Mouse (Mus musculus): ENCODE measurements around the gene Gtpbp2.

Gene Gtpbp2

GRCm38 (mm10) chr17:46152847-46153782, 7.7 kb upstream of the Gtpbp2 start, which contains the start of gene Mad2l1bp:
Mad2l1bp (minus strand) TSS chr17:46153553.
- DNase-seq (ENCODE audit: low spot score in 2 of 2), result peak; percentile 91

- DNase-seq (ENCODE audit: low spot score in 2 of 2), result no peak
These were observed 6.5 kb upstream of the Gtpbp2 start for GRCm38 (mm10) chr17:46154336-46154735.

- no peak for DNase-seq (ENCODE audit: low spot score in 2 of 2)
These were observed 4.2 kb upstream of the Gtpbp2 start for GRCm38 (mm10) chr17:46156680-46157079.

GRCm38 (mm10) chr17:46157131-46157530, 3.7 kb upstream of the Gtpbp2 start:
- DNase-seq (ENCODE audit: low spot score in 2 of 2), result no peak

GRCm38 (mm10) chr17:46159236-46159635, 1.6 kb upstream of the Gtpbp2 start:
- DNase-seq (ENCODE audit: low spot score in 2 of 2), result no peak

GRCm38 (mm10) chr17:46160090-46160662, 656 bp upstream of the Gtpbp2 start:
- peak; percentile 88 for DNase-seq (ENCODE audit: low spot score in 2 of 2)

- DNase-seq (ENCODE audit: low spot score in 2 of 2), result no peak
These were observed 347 bp downstream of the Gtpbp2 start for GRCm38 (mm10) chr17:46161179-46161578.

GRCm38 (mm10) chr17:46161710-46162109, 878 bp downstream of the Gtpbp2 start:
- no peak for DNase-seq (ENCODE audit: low spot score in 2 of 2)

- no peak for DNase-seq (ENCODE audit: low spot score in 2 of 2)
These were observed 1.7 kb downstream of the Gtpbp2 start for GRCm38 (mm10) chr17:46162551-46162950.

- DNase-seq (ENCODE audit: low spot score in 2 of 2), result peak; percentile 77 to 80
These were observed 2.2 kb downstream of the Gtpbp2 start for GRCm38 (mm10) chr17:46162951-46163421.

- DNase-seq (ENCODE audit: low spot score in 2 of 2), result no peak
These were observed 3.5 kb downstream of the Gtpbp2 start for GRCm38 (mm10) chr17:46164301-46164700.

GRCm38 (mm10) chr17:46164791-46165190, 4.0 kb downstream of the Gtpbp2 start:
- DNase-seq (ENCODE audit: low spot score in 2 of 2), result no peak

GRCm38 (mm10) chr17:46165460-46165859, 4.6 kb downstream of the Gtpbp2 start:
- no peak for DNase-seq (ENCODE audit: low spot score in 2 of 2)

GRCm38 (mm10) chr17:46166270-46166669, 5.4 kb downstream of the Gtpbp2 start:
- no peak for DNase-seq (ENCODE audit: low spot score in 2 of 2)

- DNase-seq (ENCODE audit: low spot score in 2 of 2), result no peak
These were observed 6.2 kb downstream of the Gtpbp2 start for GRCm38 (mm10) chr17:46167014-46167413.

GRCm38 (mm10) chr17:46168318-46168717, 7.5 kb downstream of the Gtpbp2 start:
- DNase-seq (ENCODE audit: low spot score in 2 of 2), result no peak

GRCm38 (mm10) chr17:46168768-46169167, 7.9 kb downstream of the Gtpbp2 start:
- no peak for DNase-seq (ENCODE audit: low spot score in 2 of 2)

GRCm38 (mm10) chr17:46170538-46170937, 9.7 kb downstream of the Gtpbp2 start:
- peak; percentile 28 to 48 for DNase-seq (ENCODE audit: low spot score in 2 of 2)

- no peak for DNase-seq (ENCODE audit: low spot score in 2 of 2)
These were observed 21.4 kb downstream of the Gtpbp2 start for GRCm38 (mm10) chr17:46182273-46182672.

GRCm38 (mm10) chr17:46188829-46189228, 28.0 kb downstream of the Gtpbp2 start:
- DNase-seq (ENCODE audit: low spot score in 2 of 2), result no peak

GRCm38 (mm10) chr17:46201151-46201550, 40.3 kb downstream of the Gtpbp2 start:
- no peak for DNase-seq (ENCODE audit: low spot score in 2 of 2)

GRCm38 (mm10) chr17:46202421-46203071, 41.7 kb downstream of the Gtpbp2 start, which contains the start of the genes Polh and Xpo5:
Polh (minus strand) TSS chr17:46202645.
Xpo5 (plus strand) TSS chr17:46202782.
- peak; percentile 90 to 93 for DNase-seq (ENCODE audit: low spot score in 2 of 2)
